Mouse (Mus musculus): ENCODE measurements around the gene Akna. TPM values are rescaled to one million over a fixed set of nuclear protein-coding genes. Genes with fewer than 3 reads are reported as not detected.
A peak's percentile ranks its signal among the peaks of the same experiment; 100 is the strongest.

Gene Akna
- polyA plus RNA-seq, 1 experiment from 2014 or later, result 3.5 TPM

DNA sequence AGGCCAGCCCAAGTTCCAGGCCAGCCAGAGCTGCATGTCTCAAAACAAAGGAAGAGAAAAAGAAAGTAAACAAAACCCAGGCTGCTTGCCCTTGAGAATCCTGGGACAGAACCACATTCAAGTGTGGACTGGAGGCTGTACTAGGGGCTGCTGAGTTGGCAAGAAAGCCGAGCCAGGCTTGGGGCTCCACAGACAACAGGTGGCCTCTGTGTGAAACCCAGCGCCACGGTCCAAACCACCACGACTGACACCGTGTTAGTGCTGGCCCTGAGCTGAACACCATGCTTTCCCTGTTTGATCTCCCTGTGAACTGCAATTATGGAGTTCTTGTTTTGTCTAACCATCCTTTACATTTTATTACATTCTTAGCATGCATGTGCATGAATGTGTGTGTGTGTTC is 27.9 kb upstream of the Akna start:
- H3K9ac ChIP-seq, result no peak overlapping the region
- ATAC-seq (ENCODE audit: extremely low read depth, insufficient number of reproducible peaks, low FRiP score, low TSS enrichment), result no peak
- no peaks in the 10 kb centered on the region for H3K9me3 ChIP-seq
- H3K27ac ChIP-seq (replicated peaks), result no peak overlapping the region
- no peak overlapping the region for H3K4me2 ChIP-seq
- H3K4me1 ChIP-seq, result peaks cover 5% of the 10 kb centered on the region; the same call in 1 of the 2 replicates
- 77% methylated on average over 5 of the region's 5 CpGs for WGBS
- H3K27me3 ChIP-seq (replicated peaks), result no peaks in the 10 kb centered on the region
- H3K36me3 ChIP-seq, result no peaks in the 10 kb centered on the region
- H3K4me3 ChIP-seq, result no peak overlapping the region

- no peak overlapping the region for H3K4me3 ChIP-seq
- H3K27me3 ChIP-seq (replicated peaks), result no peaks in the 10 kb centered on the region
- no peaks in the 10 kb centered on the region for H3K36me3 ChIP-seq
- H3K4me2 ChIP-seq, result no peak overlapping the region
- no peak overlapping the region for H3K9ac ChIP-seq
- no peaks in the 10 kb centered on the region; the same call in 1 of the 2 replicates for H3K4me1 ChIP-seq
- H3K9me3 ChIP-seq, result no peaks in the 10 kb centered on the region
- 36% methylated on average over 3 of the region's 3 CpGs for WGBS
- H3K27ac ChIP-seq (replicated peaks), result no peak overlapping the region
- 0 out of 2 replicates have a peak, but pooled peaks have one; percentile 11 for ATAC-seq (ENCODE audit: extremely low read depth, insufficient number of reproducible peaks, low FRiP score, low TSS enrichment)
Observed at GRCm38 (mm10) chr4:63430357-63430756, 27.2 kb upstream of the Akna start.

DNA sequence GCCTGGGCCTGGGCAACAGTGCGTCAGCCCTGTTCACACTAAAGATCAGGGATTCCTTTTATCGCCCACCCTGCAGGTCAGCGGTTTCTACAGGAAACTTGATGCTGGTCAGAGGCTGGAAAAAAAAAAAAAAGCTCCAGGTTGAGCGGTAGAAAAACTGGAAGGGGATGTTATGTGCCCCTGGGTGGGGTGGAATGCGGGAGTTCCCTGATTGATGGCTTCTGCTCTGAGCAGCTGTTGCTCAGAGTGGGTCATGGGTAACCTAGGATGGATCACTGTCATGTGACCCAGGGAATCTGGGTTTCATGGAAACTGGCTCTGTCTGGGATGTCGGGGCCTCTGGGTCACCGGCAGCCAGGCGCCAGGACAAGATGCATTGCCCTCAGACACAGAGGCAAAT is 23.2 kb upstream of the Akna start:
- H3K36me3 ChIP-seq, result no peaks in the 10 kb centered on the region
- H3K9ac ChIP-seq, result no peak overlapping the region
- no peak overlapping the region for H3K27ac ChIP-seq (replicated peaks)
- no peak overlapping the region for H3K4me3 ChIP-seq
- ATAC-seq (ENCODE audit: extremely low read depth, insufficient number of reproducible peaks, low FRiP score, low TSS enrichment), result no peak
- 65% methylated on average over 8 of the region's 8 CpGs for WGBS
- 0 out of 2 replicates have a peak, but pooled peaks cover 2% of the 10 kb centered on the region for H3K27me3 ChIP-seq (replicated peaks)
- H3K9me3 ChIP-seq, result no peaks in the 10 kb centered on the region
- H3K4me1 ChIP-seq, result peaks cover 16% of the 10 kb centered on the region
- no peak overlapping the region for H3K4me2 ChIP-seq

DNA sequence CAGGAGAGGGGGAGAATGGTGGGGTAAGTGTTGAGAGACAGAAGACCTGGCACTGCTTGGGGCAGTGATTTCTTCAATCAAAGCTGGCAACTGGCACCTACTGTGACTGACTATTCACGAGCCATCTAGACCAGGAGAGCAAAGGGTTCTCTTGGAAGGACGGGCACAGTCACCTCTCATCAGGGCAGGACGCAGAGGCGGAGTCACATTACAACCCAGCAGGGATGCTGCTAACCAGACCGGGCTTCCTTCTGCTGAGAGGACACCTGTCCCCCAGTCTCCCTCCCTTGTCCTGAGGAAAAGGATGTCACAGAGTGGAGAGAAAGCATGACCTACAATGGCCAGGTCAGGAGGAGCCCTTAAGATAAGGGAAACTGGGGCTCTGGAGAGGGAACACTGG is 20.7 kb upstream of the Akna start:
- peaks cover 23% of the 10 kb centered on the region for H3K4me1 ChIP-seq
- H3K9ac ChIP-seq, result no peak overlapping the region
- H3K27me3 ChIP-seq (replicated peaks), result 0 out of 2 replicates have a peak, but pooled peaks cover 6% of the 10 kb centered on the region
- no peak for ATAC-seq (ENCODE audit: extremely low read depth, insufficient number of reproducible peaks, low FRiP score, low TSS enrichment)
- H3K4me3 ChIP-seq, result no peak overlapping the region
- 28% methylated on average over 5 of the region's 5 CpGs for WGBS
- no peaks in the 10 kb centered on the region for H3K9me3 ChIP-seq
- H3K4me2 ChIP-seq, result no peak overlapping the region
- H3K36me3 ChIP-seq, result no peaks in the 10 kb centered on the region
- no peak overlapping the region for H3K27ac ChIP-seq (replicated peaks)

- Histone ChIP-seq H3K4me2 (no peak overlapping the region), H3K27me3 (replicated peaks) (0 out of 2 replicates have a peak, but pooled peaks cover 11% of the 10 kb centered on the region), H3K4me3 (no peak overlapping the region), H3K9ac (no peak overlapping the region), H3K27ac (replicated peaks) (no peak overlapping the region), H3K36me3 (no peaks in the 10 kb centered on the region), H3K9me3 (no peaks in the 10 kb centered on the region), H3K4me1 (peaks cover 23% of the 10 kb centered on the region)
- ATAC-seq (ENCODE audit: extremely low read depth, insufficient number of reproducible peaks, low FRiP score, low TSS enrichment), result no peak
- 60% methylated on average over 1 of the region's 1 CpGs for WGBS
Observed at GRCm38 (mm10) chr4:63423231-63423630, 20.1 kb upstream of the Akna start.

- WGBS, result 57% methylated on average over 14 of the region's 14 CpGs
- no peak for ATAC-seq (ENCODE audit: extremely low read depth, insufficient number of reproducible peaks, low FRiP score, low TSS enrichment)
- H3K4me2 ChIP-seq, result no peak overlapping the region
- H3K36me3 ChIP-seq, result no peaks in the 10 kb centered on the region
- no peaks in the 10 kb centered on the region for H3K9me3 ChIP-seq
- H3K4me1 ChIP-seq, result peaks cover 28% of the 10 kb centered on the region
- H3K27ac ChIP-seq (replicated peaks), result no peak overlapping the region
- no peak overlapping the region for H3K4me3 ChIP-seq
- H3K9ac ChIP-seq, result no peak overlapping the region
- H3K27me3 ChIP-seq (replicated peaks), result peaks cover 26% of the 10 kb centered on the region; the same call in 1 of the 2 replicates
Observed at GRCm38 (mm10) chr4:63420143-63420920, 17.2 kb upstream of the Akna start.

DNA sequence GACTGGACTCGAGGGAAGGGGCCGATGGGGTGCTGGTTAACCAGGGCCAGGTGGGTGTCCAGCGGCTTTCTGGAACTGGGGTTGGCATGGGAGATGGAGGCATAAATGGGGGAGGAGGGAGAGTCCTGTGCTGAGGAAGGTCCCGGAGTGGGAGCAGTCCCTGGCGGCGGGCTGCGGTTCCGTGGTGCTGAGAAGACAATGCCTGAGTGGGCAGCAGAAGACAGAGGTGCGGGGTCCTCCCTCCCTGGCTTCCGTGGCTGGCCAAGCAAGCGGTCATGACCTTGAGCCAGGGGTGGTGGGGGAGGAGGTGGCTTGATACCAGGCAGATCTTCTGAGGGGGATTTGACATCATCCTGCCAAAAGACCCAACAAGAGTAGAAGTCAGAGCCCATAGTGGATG is 15.1 kb upstream of the Akna start:
- no peaks in the 10 kb centered on the region for H3K9me3 ChIP-seq
- peaks cover 23% of the 10 kb centered on the region; the same call in 1 of the 2 replicates for H3K27me3 ChIP-seq (replicated peaks)
- no peaks in the 10 kb centered on the region for H3K36me3 ChIP-seq
- peaks cover 18% of the 10 kb centered on the region for H3K4me1 ChIP-seq
- no peak overlapping the region for H3K4me3 ChIP-seq
- WGBS, result 73% methylated on average over 11 of the region's 11 CpGs
- no peak overlapping the region for H3K4me2 ChIP-seq
- no peak overlapping the region for H3K9ac ChIP-seq
- no peak for ATAC-seq (ENCODE audit: extremely low read depth, insufficient number of reproducible peaks, low FRiP score, low TSS enrichment)
- no peak overlapping the region for H3K27ac ChIP-seq (replicated peaks)

DNA sequence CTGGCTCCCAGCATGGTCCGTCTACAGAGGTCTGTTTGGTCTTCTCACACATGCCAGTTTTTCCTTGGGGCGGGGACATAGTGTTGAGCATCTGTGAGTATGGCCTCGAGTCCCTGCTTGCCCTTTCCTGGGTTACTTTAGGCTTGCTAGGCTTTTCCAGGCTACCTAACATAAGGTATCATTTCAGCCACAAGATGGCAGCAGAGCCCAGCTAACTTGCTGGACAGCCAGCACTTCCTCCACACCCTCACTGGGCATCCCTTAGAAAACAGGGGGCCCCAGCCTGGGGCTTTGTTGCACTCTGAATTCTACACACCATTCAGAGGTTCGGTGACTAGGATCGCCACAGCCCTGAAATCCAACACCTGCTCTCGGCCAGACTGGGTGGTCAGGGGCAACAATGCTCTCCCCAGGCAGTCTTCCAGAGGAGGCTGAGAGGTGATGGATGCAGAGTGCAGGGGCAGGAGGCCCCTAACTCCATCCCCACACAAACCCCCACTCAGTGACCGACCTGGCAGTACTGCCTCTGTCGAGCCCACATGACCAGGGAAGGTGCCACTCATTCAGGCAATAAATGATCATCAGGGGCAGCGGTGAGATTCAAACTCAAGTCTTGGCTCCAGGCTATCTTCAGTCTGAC is 14.3 kb upstream of the Akna start:
- Histone ChIP-seq H3K4me1 (peaks cover 12% of the 10 kb centered on the region), H3K27me3 (replicated peaks) (peaks cover 23% of the 10 kb centered on the region; the same call in 1 of the 2 replicates), H3K4me2 (no peak overlapping the region), H3K4me3 (no peak overlapping the region), H3K27ac (replicated peaks) (no peak overlapping the region), H3K9ac (no peak overlapping the region), H3K36me3 (no peaks in the 10 kb centered on the region), H3K9me3 (no peaks in the 10 kb centered on the region)
- WGBS, result 24% methylated on average over 9 of the region's 9 CpGs
- no peak for ATAC-seq (ENCODE audit: extremely low read depth, insufficient number of reproducible peaks, low FRiP score, low TSS enrichment)

DNA sequence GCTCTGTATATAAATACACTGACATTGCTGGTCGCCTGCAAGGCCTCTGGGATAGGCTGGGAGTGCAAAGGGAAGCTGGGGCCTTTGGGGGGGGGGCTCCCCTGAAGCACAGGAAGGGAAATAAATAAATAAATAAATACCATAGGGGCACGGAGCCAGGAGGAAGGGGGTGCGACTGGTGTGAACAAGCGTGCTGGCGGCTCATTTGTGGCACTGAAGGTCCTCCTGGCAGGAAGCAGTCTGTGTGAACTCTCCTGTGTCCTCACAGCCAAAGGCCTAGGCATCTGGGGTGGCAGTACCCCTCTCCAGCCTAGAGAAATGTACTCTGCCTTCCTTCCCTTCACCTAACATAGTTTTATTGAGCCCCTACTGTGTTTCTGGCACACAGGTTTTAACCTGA is 11.8 kb upstream of the Akna start:
- H3K9me3 ChIP-seq, result no peaks in the 10 kb centered on the region
- H3K4me2 ChIP-seq, result no peak overlapping the region
- no peak overlapping the region for H3K9ac ChIP-seq
- peaks cover 23% of the 10 kb centered on the region; the same call in 1 of the 2 replicates for H3K27me3 ChIP-seq (replicated peaks)
- WGBS, result 64% methylated on average over 5 of the region's 5 CpGs
- no peak overlapping the region for H3K27ac ChIP-seq (replicated peaks)
- no peak overlapping the region for H3K4me3 ChIP-seq
- no peak for ATAC-seq (ENCODE audit: extremely low read depth, insufficient number of reproducible peaks, low FRiP score, low TSS enrichment)
- H3K4me1 ChIP-seq, result peaks cover 13% of the 10 kb centered on the region
- no peaks in the 10 kb centered on the region for H3K36me3 ChIP-seq

DNA sequence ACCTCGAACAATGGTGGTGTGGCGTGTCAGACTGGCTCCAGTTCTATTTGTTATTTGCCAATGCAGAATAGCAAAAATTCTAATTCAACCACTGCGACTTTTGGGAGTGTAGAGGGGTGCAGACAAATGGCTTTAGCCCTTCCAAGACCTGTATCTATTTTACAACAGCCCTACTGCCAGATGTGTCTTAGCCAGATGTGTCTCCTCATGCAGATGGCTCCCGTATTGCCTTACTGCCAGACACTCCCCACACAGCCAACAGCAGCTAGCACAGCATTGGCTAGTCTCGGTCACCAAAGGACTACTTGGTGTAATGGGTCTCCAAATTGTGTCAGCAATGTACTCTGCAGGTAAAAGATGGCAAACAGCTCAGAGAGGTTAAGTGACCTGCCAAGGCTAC is 8.1 kb upstream of the Akna start:
- Histone ChIP-seq H3K4me2 (peak overlapping the region; percentile 99; the same call in 1 of the 2 replicates), H3K27ac (replicated peaks) (no peak overlapping the region), H3K36me3 (no peaks in the 10 kb centered on the region), H3K4me3 (no peak overlapping the region), H3K4me1 (peaks cover 27% of the 10 kb centered on the region), H3K9ac (no peak overlapping the region), H3K27me3 (replicated peaks) (peaks cover 14% of the 10 kb centered on the region; the same call in 1 of the 2 replicates), H3K9me3 (no peaks in the 10 kb centered on the region)
- no peak for ATAC-seq (ENCODE audit: extremely low read depth, insufficient number of reproducible peaks, low FRiP score, low TSS enrichment)
- WGBS, result 56% methylated on average over 5 of the region's 5 CpGs

DNA sequence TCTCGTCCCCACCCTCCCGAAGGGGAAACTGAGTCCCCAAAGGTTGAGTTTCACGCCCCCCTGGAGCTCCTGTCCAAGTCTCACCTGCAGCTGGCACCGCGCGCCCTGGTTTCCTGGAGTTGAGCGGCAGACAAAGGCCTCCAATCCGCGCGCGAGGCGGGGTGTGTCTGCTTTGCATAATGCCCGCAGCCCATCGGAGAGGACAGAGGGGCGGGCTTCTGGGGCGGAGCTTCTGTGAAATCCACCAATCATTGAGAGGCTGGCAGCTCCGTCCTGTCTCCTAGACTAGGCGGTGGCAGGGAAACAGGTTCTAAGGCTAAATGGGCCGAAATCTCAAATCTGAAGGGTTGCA is 7.4 kb upstream of the Akna start:
- Histone ChIP-seq H3K9me3 (no peaks in the 10 kb centered on the region), H3K4me1 (peaks cover 33% of the 10 kb centered on the region), H3K4me3 (peak overlapping the region; percentile 70), H3K27ac (replicated peaks) (no peak overlapping the region), H3K27me3 (replicated peaks) (peaks cover 12% of the 10 kb centered on the region; the same call in 1 of the 2 replicates), H3K9ac (peak overlapping the region; percentile 77), H3K4me2 (peak overlapping the region; percentile 99), H3K36me3 (no peaks in the 10 kb centered on the region)
- whole genome bisulfite sequencing, result under 1% methylated on average over 19 of the region's 19 CpGs
- peak; percentile 69 for ATAC-seq (ENCODE audit: extremely low read depth, insufficient number of reproducible peaks, low FRiP score, low TSS enrichment)
